Mouse (Mus musculus): ENCODE data around the gene Pde4d. TPM values are rescaled to one million over a fixed set of nuclear protein-coding genes. Genes with fewer than 3 reads are reported as not detected.

The Pde4d gene
- total and polyA plus RNA-seq, 3 experiments: 18.5 to 18.8 TPM; not detected in 1

DNA sequence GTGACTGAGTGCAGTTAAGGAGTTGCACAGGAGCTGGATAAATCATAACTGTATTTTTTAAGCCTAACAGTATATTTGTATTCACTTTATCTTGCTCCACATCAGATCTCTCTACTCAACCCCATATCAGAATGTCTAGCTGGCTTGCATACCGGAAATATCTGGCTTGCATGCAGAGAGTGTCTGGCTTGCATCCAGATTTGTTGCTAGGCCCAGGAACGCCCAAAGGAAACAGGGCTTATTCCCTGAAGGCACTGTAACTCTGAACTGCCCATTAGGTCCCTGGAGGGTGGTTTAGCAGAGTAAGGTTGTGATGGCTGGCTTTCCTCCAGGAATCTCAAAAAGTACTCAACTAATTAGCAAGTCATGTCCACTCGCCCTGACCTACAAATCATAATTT is 464.9 kb downstream of the Pde4d start (continued):
- no peak for TF ChIP-seq UBTF (IDR thresholded peaks at IDR 0.05; ENCODE audit: borderline replicate concordance, insufficient read depth, low read depth, low read length)
- TF ChIP-seq GATA1 (IDR thresholded peaks at IDR 0.05; ENCODE audit: low read depth, low read length): no peak
- no peak for TF ChIP-seq ETS1 (IDR thresholded peaks at IDR 0.05; ENCODE audit: low read depth, low read length)

DNA sequence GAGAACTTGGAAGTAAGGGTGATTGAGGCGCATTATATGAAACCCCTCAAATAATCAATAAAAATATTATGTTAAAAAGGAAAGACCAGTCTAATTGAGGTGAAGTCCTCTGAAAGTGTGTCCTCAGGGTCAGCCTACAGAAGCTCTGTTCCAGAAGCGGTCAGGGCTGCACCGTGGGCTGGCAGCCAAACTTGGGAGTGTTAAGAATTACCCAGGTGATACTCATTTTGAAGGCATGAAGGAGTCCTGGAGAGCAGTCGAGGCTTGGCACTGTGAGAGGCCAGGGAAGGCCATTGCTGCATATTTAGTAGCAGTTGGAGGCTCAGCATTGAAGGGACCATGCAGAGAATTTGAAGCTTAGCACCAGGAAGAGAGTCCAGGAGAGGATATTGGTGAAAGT is 471.4 kb downstream of the Pde4d start:
- no peaks in the 10 kb centered on the region for H3K4me1 ChIP-seq (ENCODE audit: control insufficient read depth in 1 of 2, insufficient read depth in 2 of 2, low read length in 2 of 2)

DNA sequence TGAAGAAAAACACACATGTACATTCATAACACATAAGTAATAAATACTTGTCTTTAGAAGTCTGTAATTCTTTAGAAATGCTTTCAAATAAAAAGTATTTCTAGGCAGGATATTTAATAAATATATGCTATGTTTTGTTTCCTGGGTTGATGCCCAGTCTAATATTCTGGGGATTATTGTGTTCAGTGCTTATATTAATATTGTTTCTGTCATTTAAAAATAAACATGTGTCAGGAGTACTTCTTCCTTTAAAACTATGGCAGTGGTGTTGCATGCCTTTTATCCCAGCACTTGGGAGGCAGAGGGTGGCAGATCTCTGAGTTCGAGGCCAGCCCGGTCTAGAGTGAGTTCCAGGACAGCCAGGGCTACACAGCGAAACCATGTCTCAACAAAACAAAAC is 485.1 kb downstream of the Pde4d start:
- Histone ChIP-seq H3K9me3 (replicated peaks; ENCODE audit: insufficient read depth, low read length) (no peaks in the 10 kb centered on the region), H3K27ac (ENCODE audit: control insufficient read depth, low read depth, low read length) (no peak overlapping the region), H3K4me3 (ENCODE audit: control insufficient read depth in 1 of 2, insufficient read depth in 1 of 2, low read depth in 2 of 2, low read length in 2 of 2) (no peak overlapping the region), H3K9ac (ENCODE audit: control insufficient read depth, low read depth, low read length, poor library complexity, severe bottlenecking) (no peak overlapping the region), H3K4me1 (ENCODE audit: control insufficient read depth in 1 of 2, insufficient read depth in 2 of 2, low read length in 2 of 2) (no peaks in the 10 kb centered on the region), H3K79me2 (ENCODE audit: control insufficient read depth, insufficient read depth, low read length, poor library complexity) (no peaks in the 10 kb centered on the region), H3K36me3 (ENCODE audit: control insufficient read depth in 1 of 2, insufficient read depth in 2 of 2, low read length in 2 of 2) (no peaks in the 10 kb centered on the region), H3K27me3 (ENCODE audit: control insufficient read depth in 1 of 2, insufficient read depth in 2 of 2, low read length in 2 of 2) (no peaks in the 10 kb centered on the region)
- no peak for DNase-seq (ENCODE audit: low read depth, low spot score)
- no peak for TF ChIP-seq POLR2A (IDR thresholded peaks at IDR 0.05; ENCODE audit: control insufficient read depth in 1 of 2, insufficient read depth in 1 of 2, low read depth in 1 of 2, low read length in 2 of 2, poor library complexity in 1 of 2)
- no peak for TF ChIP-seq ELF1 (IDR thresholded peaks at IDR 0.05; ENCODE audit: low read depth, low read length)
- TF ChIP-seq SIN3A (IDR thresholded peaks at IDR 0.05; ENCODE audit: low read length): no peak
- TF ChIP-seq UBTF (IDR thresholded peaks at IDR 0.05; ENCODE audit: borderline replicate concordance, insufficient read depth, low read depth, low read length): no peak
- no peak for TF ChIP-seq MAFK (IDR thresholded peaks at IDR 0.05; ENCODE audit: borderline replicate concordance, low read depth, low read length)
- TF ChIP-seq TBP (IDR thresholded peaks at IDR 0.05; ENCODE audit: low read depth, low read length): no peak
- no peak for TF ChIP-seq NELFE (IDR thresholded peaks at IDR 0.05; ENCODE audit: low read depth, low read length)
- TF ChIP-seq TAL1 (IDR thresholded peaks at IDR 0.05; ENCODE audit: low read length): no peak
- TF ChIP-seq MYB (IDR thresholded peaks at IDR 0.05; ENCODE audit: low read depth, low read length): no peak

More for the DNA sequence above, 471.4 kb downstream of the Pde4d start:
- H3K27me3 ChIP-seq (ENCODE audit: control insufficient read depth in 1 of 2, insufficient read depth in 2 of 2, low read length in 2 of 2): no peaks in the 10 kb centered on the region; a peak in 1 of 4 replicates
- no peak overlapping the region for H3K4me3 ChIP-seq (ENCODE audit: control insufficient read depth in 1 of 2, insufficient read depth in 1 of 2, low read depth in 2 of 2, low read length in 2 of 2)
- H3K27ac ChIP-seq (ENCODE audit: control insufficient read depth, low read depth, low read length): no peak overlapping the region
- TF ChIP-seq MXI1 (IDR thresholded peaks at IDR 0.05; ENCODE audit: low read depth, low read length) (no peak), USF2 (IDR thresholded peaks at IDR 0.05; ENCODE audit: borderline replicate concordance in 1 of 2, insufficient read depth in 1 of 2, low read depth in 1 of 2, low read length in 2 of 2) (no peak), CHD1 (IDR thresholded peaks at IDR 0.05; ENCODE audit: low read depth, low read length) (no peak), MYB (IDR thresholded peaks at IDR 0.05; ENCODE audit: low read depth, low read length) (no peak), MAZ (IDR thresholded peaks at IDR 0.05; ENCODE audit: low read depth, low read length) (no peak), KAT2A (conservative IDR thresholded peaks at IDR 0.05; ENCODE audit: low read depth, low read length) (no peak), SIN3A (IDR thresholded peaks at IDR 0.05; ENCODE audit: low read length) (no peak), TCF12 (IDR thresholded peaks at IDR 0.05; ENCODE audit: low read depth, low read length) (no peak), GATA1 (IDR thresholded peaks at IDR 0.05; ENCODE audit: low read depth, low read length) (no peak), JUND (IDR thresholded peaks at IDR 0.05; ENCODE audit: low read depth, low read length) (no peak), ELF1 (IDR thresholded peaks at IDR 0.05; ENCODE audit: low read depth, low read length) (no peak), GABPA (IDR thresholded peaks at IDR 0.05; ENCODE audit: low read depth, low read length) (no peak)
- no peak for DNase-seq (ENCODE audit: low read depth, low spot score)
- H3K9ac ChIP-seq (ENCODE audit: control insufficient read depth, low read depth, low read length, poor library complexity, severe bottlenecking): no peak overlapping the region
- no peaks in the 10 kb centered on the region for H3K36me3 ChIP-seq (ENCODE audit: control insufficient read depth in 1 of 2, insufficient read depth in 2 of 2, low read length in 2 of 2)
- no peaks in the 10 kb centered on the region for H3K79me2 ChIP-seq (ENCODE audit: control insufficient read depth, insufficient read depth, low read length, poor library complexity)
- no peaks in the 10 kb centered on the region for H3K9me3 ChIP-seq (replicated peaks; ENCODE audit: insufficient read depth, low read length)

Data from MEL (cell line).